Mouse (Mus musculus): ENCODE data around the gene Psenen. TPM values are rescaled to one million over a fixed set of nuclear protein-coding genes. Genes with fewer than 3 reads are reported as not detected.

Psenen gene
- total and polyA plus RNA-seq, 3 experiments = 75.6 to 109 (median 85.7) TPM

GRCm38 (mm10) chr7:30586455-30587020 is 23.1 kb upstream of the Psenen start:
- H3K79me2 ChIP-seq (replicated peaks; ENCODE audit: control insufficient read depth, insufficient read depth, low read length) = peaks cover 1% of the 10 kb centered on the region
- no peak overlapping the region for H3K4me3 ChIP-seq
- 85% methylated on average over 28 of the region's 28 CpGs for WGBS
- intact Hi-C loops (cut with DNase I) = no loop called here
- no peaks in the 10 kb centered on the region for H3K4me1 ChIP-seq (ENCODE audit: control insufficient read depth, insufficient read depth, low read length)
- H3K9ac ChIP-seq (ENCODE audit: low read depth, low read length) = no peak overlapping the region
- no peaks in the 10 kb centered on the region for H3K27me3 ChIP-seq (ENCODE audit: control insufficient read depth, insufficient read depth, low read length)
- H3K36me3 ChIP-seq (ENCODE audit: control insufficient read depth, insufficient read depth, low read length) = no peaks in the 10 kb centered on the region
- DNase-seq = no peak
- no peak overlapping the region for H3K27ac ChIP-seq
- TF ChIP-seq POLR2A (IDR thresholded peaks at IDR 0.05; ENCODE audit: insufficient read depth, low read depth, low read length) (no peak), CTCF (IDR thresholded peaks at IDR 0.05) (no peak), EP300 (IDR thresholded peaks at IDR 0.05; ENCODE audit: insufficient read depth, low read depth, low read length) (no peak)

GRCm38 (mm10) chr7:30585170-30585569 is 21.7 kb upstream of the Psenen start:
- TF ChIP-seq EP300 (IDR thresholded peaks at IDR 0.05; ENCODE audit: insufficient read depth, low read depth, low read length) (no peak), CTCF (IDR thresholded peaks at IDR 0.05) (no peak), POLR2A (IDR thresholded peaks at IDR 0.05; ENCODE audit: insufficient read depth, low read depth, low read length) (no peak)
- Histone ChIP-seq H3K27me3 (ENCODE audit: control insufficient read depth, insufficient read depth, low read length) (no peaks in the 10 kb centered on the region), H3K79me2 (replicated peaks; ENCODE audit: control insufficient read depth, insufficient read depth, low read length) (peaks cover 1% of the 10 kb centered on the region), H3K9ac (ENCODE audit: low read depth, low read length) (no peak overlapping the region), H3K4me1 (ENCODE audit: control insufficient read depth, insufficient read depth, low read length) (no peaks in the 10 kb centered on the region), H3K27ac (no peak overlapping the region), H3K36me3 (ENCODE audit: control insufficient read depth, insufficient read depth, low read length) (no peaks in the 10 kb centered on the region), H3K4me3 (no peak overlapping the region)
- WGBS = 96% methylated on average over 7 of the region's 7 CpGs
- intact Hi-C loops (cut with DNase I) = no loop called here
- DNase-seq = no peak

- H3K27ac ChIP-seq = no peak overlapping the region
- H3K27me3 ChIP-seq (ENCODE audit: control insufficient read depth, insufficient read depth, low read length) = no peaks in the 10 kb centered on the region
- peaks cover 1% of the 10 kb centered on the region for H3K79me2 ChIP-seq (replicated peaks; ENCODE audit: control insufficient read depth, insufficient read depth, low read length)
- DNase-seq = no peak
- H3K36me3 ChIP-seq (ENCODE audit: control insufficient read depth, insufficient read depth, low read length) = no peaks in the 10 kb centered on the region
- no peak overlapping the region for H3K4me3 ChIP-seq
- WGBS = 91% methylated on average over 10 of the region's 10 CpGs
- TF ChIP-seq POLR2A (IDR thresholded peaks at IDR 0.05; ENCODE audit: insufficient read depth, low read depth, low read length) (no peak), CTCF (IDR thresholded peaks at IDR 0.05) (no peak), EP300 (IDR thresholded peaks at IDR 0.05; ENCODE audit: insufficient read depth, low read depth, low read length) (no peak)
- intact Hi-C loops (cut with DNase I) = no loop called here
- no peaks in the 10 kb centered on the region for H3K4me1 ChIP-seq (ENCODE audit: control insufficient read depth, insufficient read depth, low read length)
- H3K9ac ChIP-seq (ENCODE audit: low read depth, low read length) = no peak overlapping the region
Observed at GRCm38 (mm10) chr7:30584339-30584738, 20.9 kb upstream of the Psenen start.

- Histone ChIP-seq H3K27me3 (ENCODE audit: control insufficient read depth, insufficient read depth, low read length) (no peaks in the 10 kb centered on the region), H3K79me2 (replicated peaks; ENCODE audit: control insufficient read depth, insufficient read depth, low read length) (no peaks in the 10 kb centered on the region; the same call in 1 of the 2 replicates), H3K27ac (no peak overlapping the region), H3K36me3 (ENCODE audit: control insufficient read depth, insufficient read depth, low read length) (no peaks in the 10 kb centered on the region), H3K4me1 (ENCODE audit: control insufficient read depth, insufficient read depth, low read length) (no peaks in the 10 kb centered on the region), H3K9ac (ENCODE audit: low read depth, low read length) (no peak overlapping the region), H3K4me3 (no peak overlapping the region)
- TF ChIP-seq EP300 (IDR thresholded peaks at IDR 0.05; ENCODE audit: insufficient read depth, low read depth, low read length) = no peak
- TF ChIP-seq CTCF (IDR thresholded peaks at IDR 0.05) = no peak
- no peak for TF ChIP-seq POLR2A (IDR thresholded peaks at IDR 0.05; ENCODE audit: insufficient read depth, low read depth, low read length)
- intact Hi-C loops (cut with DNase I) = no loop called here
- DNase-seq = no peak
- WGBS = 94% methylated on average over 16 of the region's 16 CpGs
Observed at GRCm38 (mm10) chr7:30581547-30581946, 18.1 kb upstream of the Psenen start.

- H3K9ac ChIP-seq (ENCODE audit: low read depth, low read length) = no peak overlapping the region
- H3K4me3 ChIP-seq = no peak overlapping the region
- TF ChIP-seq CTCF (IDR thresholded peaks at IDR 0.05) (no peak), POLR2A (IDR thresholded peaks at IDR 0.05; ENCODE audit: insufficient read depth, low read depth, low read length) (no peak), EP300 (IDR thresholded peaks at IDR 0.05; ENCODE audit: insufficient read depth, low read depth, low read length) (no peak)
- intact Hi-C loops (cut with DNase I) = no loop called here
- H3K27me3 ChIP-seq (ENCODE audit: control insufficient read depth, insufficient read depth, low read length) = no peaks in the 10 kb centered on the region
- no peak for DNase-seq
- no peaks in the 10 kb centered on the region for H3K4me1 ChIP-seq (ENCODE audit: control insufficient read depth, insufficient read depth, low read length)
- 94% methylated on average over 8 of the region's 8 CpGs for WGBS
- no peak overlapping the region for H3K27ac ChIP-seq
- H3K79me2 ChIP-seq (replicated peaks; ENCODE audit: control insufficient read depth, insufficient read depth, low read length) = no peaks in the 10 kb centered on the region; the same call in 1 of the 2 replicates
- H3K36me3 ChIP-seq (ENCODE audit: control insufficient read depth, insufficient read depth, low read length) = no peaks in the 10 kb centered on the region
Observed at GRCm38 (mm10) chr7:30579950-30580349, 16.5 kb upstream of the Psenen start.

GRCm38 (mm10) chr7:30572969-30573368 is 9.5 kb upstream of the Psenen start:
- no peak overlapping the region for H3K9ac ChIP-seq (ENCODE audit: low read depth, low read length)
- no peaks in the 10 kb centered on the region for H3K27me3 ChIP-seq (ENCODE audit: control insufficient read depth, insufficient read depth, low read length)
- H3K79me2 ChIP-seq (replicated peaks; ENCODE audit: control insufficient read depth, insufficient read depth, low read length) = no peaks in the 10 kb centered on the region
- 43% methylated on average over 2 of the region's 2 CpGs for WGBS
- peak overlapping the region; percentile 15; the same call in 1 of the 2 replicates for H3K27ac ChIP-seq
- no peak overlapping the region for H3K4me3 ChIP-seq
- TF ChIP-seq CTCF (IDR thresholded peaks at IDR 0.05) (no peak), POLR2A (IDR thresholded peaks at IDR 0.05; ENCODE audit: insufficient read depth, low read depth, low read length) (no peak), EP300 (IDR thresholded peaks at IDR 0.05; ENCODE audit: insufficient read depth, low read depth, low read length) (peak; percentile 58; the same call in 1 of the 2 replicates)
- H3K36me3 ChIP-seq (ENCODE audit: control insufficient read depth, insufficient read depth, low read length) = no peaks in the 10 kb centered on the region
- intact Hi-C loops (cut with DNase I) = no loop called here
- no peaks in the 10 kb centered on the region for H3K4me1 ChIP-seq (ENCODE audit: control insufficient read depth, insufficient read depth, low read length)
- peak in 1 of 2 experiments; percentile 70 for DNase-seq
